ENCODE assay signal across 10 mouse cellular contexts in the genomic region with DNA sequence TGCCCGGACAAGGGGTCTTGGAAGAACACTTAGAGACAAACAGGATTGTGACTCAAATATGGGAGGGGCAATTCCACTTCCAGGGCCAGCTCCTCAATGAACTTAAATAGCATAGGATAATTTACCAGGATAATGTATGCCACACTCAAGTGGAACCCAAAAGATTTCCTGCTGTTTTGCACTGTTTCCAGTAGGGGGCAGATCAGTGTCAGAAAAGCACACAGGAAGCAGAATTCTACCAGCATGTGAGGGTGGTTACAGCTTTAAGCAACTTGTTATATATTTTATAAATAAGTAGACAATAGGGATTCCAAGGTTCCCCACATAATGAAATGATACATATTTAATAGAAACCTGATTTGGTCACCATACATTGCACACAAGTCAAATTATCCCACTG. TPM values are rescaled to one million over a fixed set of nuclear protein-coding genes. Genes with fewer than 3 reads are reported as not detected.
DNase-seq lines count a peak whose midpoint lies in the region; ATAC-seq and TF ChIP-seq lines count a peak whose summit lies in the region.
"Had no signal": no experiment of that assay in that cellular context is flagged by ENCODE, and none has a peak within 500 bp of the region (broad histone marks: within the 10 kb centered on the region; RNA-seq: fewer than 3 reads in every experiment).

No protein-coding gene starts in this region.

- no peaks in the 10 kb centered on the region for H3K36me3 ChIP-seq in midbrain, postnatal 0 days (ENCODE audit: insufficient read depth, low read length)
- H3K36me3 ChIP-seq in midbrain, embryonic 13.5 days: no peaks in the 10 kb centered on the region
- no peaks in the 10 kb centered on the region for H3K36me3 ChIP-seq in forebrain, embryonic 15.5 days

- H3K27ac ChIP-seq in midbrain, postnatal 0 days (ENCODE audit: low read depth, low read length): no peak overlapping the region
- H3K27ac ChIP-seq in midbrain, embryonic 13.5 days: no peak overlapping the region
- H3K27ac ChIP-seq in forebrain, embryonic 15.5 days (replicated peaks): no peak overlapping the region

- ATAC-seq in midbrain, postnatal 0 days (ENCODE audit: low FRiP score): no peak
- no peak for ATAC-seq in midbrain, embryonic 13.5 days
- ATAC-seq in forebrain, embryonic 15.5 days (replicated peaks): no peak
- ATAC-seq: forebrain, embryonic 16.5 days had no signal

- no peak overlapping the region for H3K4me2 ChIP-seq in midbrain, postnatal 0 days (ENCODE audit: low read depth, low read length, poor library complexity, severe bottlenecking)
- no peak overlapping the region for H3K4me2 ChIP-seq in midbrain, embryonic 13.5 days (replicated peaks)
- no peak overlapping the region for H3K4me2 ChIP-seq in forebrain, embryonic 15.5 days (replicated peaks)

- intact Hi-C loops in heart, postnatal 36 days (cut with DNase I): no loop called here

- peak; percentile 49 for TF ChIP-seq CTCF in midbrain, postnatal 0 days (IDR thresholded peaks at IDR 0.05)
- TF ChIP-seq CTCF in brain, embryonic 14.5 days (IDR thresholded peaks at IDR 0.05; ENCODE audit: borderline replicate concordance, extremely low read depth, insufficient read depth, insufficient read length): peak; percentile 37; the same call in 1 of the 2 replicates

- no peaks in the 10 kb centered on the region for H3K27me3 ChIP-seq in midbrain, postnatal 0 days (ENCODE audit: insufficient read depth, low read length)
- H3K27me3 ChIP-seq in midbrain, embryonic 13.5 days: no peaks in the 10 kb centered on the region
- H3K27me3 ChIP-seq in forebrain, embryonic 15.5 days: no peaks in the 10 kb centered on the region

- no peak for TF ChIP-seq POLR2A in brain, embryonic 14.5 days (IDR thresholded peaks at IDR 0.05; ENCODE audit: borderline replicate concordance, extremely low read depth, insufficient read depth, insufficient read length, poor library complexity, severe bottlenecking)

- H3K4me3 ChIP-seq in midbrain, postnatal 0 days (ENCODE audit: low read depth, low read length): no peak overlapping the region
- H3K4me3 ChIP-seq in midbrain, embryonic 13.5 days (replicated peaks): no peak overlapping the region
- no peak overlapping the region for H3K4me3 ChIP-seq in forebrain, embryonic 15.5 days

- H3K4me1 ChIP-seq in midbrain, postnatal 0 days (ENCODE audit: insufficient read depth, low read length): no peaks in the 10 kb centered on the region
- H3K4me1 ChIP-seq in midbrain, embryonic 13.5 days (replicated peaks): no peaks in the 10 kb centered on the region
- H3K4me1 ChIP-seq in forebrain, embryonic 15.5 days: no peaks in the 10 kb centered on the region

- H3K9me3 ChIP-seq in midbrain, postnatal 0 days (ENCODE audit: low read length): no peaks in the 10 kb centered on the region
- H3K9me3 ChIP-seq in midbrain, embryonic 13.5 days: no peaks in the 10 kb centered on the region
- H3K9me3 ChIP-seq in forebrain, embryonic 15.5 days: no peaks in the 10 kb centered on the region

- 68% methylated on average over 1 of the region's 1 CpGs for WGBS in midbrain, postnatal 0 days
- WGBS in midbrain, embryonic 13.5 days: 84% methylated on average over 1 of the region's 1 CpGs
- 82% methylated on average over 1 of the region's 1 CpGs for WGBS in forebrain, embryonic 15.5 days

- no peak overlapping the region for H3K9ac ChIP-seq in midbrain, postnatal 0 days (replicated peaks; ENCODE audit: low read length, poor library complexity, severe bottlenecking)
- no peak overlapping the region for H3K9ac ChIP-seq in midbrain, embryonic 13.5 days (replicated peaks)
- no peak overlapping the region for H3K9ac ChIP-seq in forebrain, embryonic 15.5 days (replicated peaks)

- peak; percentile 6 to 11 for DNase-seq in heart, adult 9 months (ENCODE audit: low spot score in 2 of 2)
- DNase-seq in heart, postnatal 36 days: no peak
- DNase-seq in midbrain, postnatal 0 days (ENCODE audit: low spot score): no peak
- peak; percentile 28 for DNase-seq in brain, embryonic 14.5 days (ENCODE audit: low read depth)
- DNase-seq in retina, embryonic 14.5 days (ENCODE audit: low spot score): peak; percentile 21
- no peak for DNase-seq in cerebellum, adult 11-12 months

RNA-seq across cellular contexts. Expression of a gene that starts 13.9 kb away (rescaled TPM):
- total RNA-seq in heart, postnatal 36 days (2021): not detected
- total RNA-seq in midbrain, postnatal 0 days (2014; rRNA removed): not detected in 2 replicates
- not detected in 2 replicates for polyA plus RNA-seq in midbrain, postnatal 0 days (2015; fragmentation: Nextera tagmentation; extraction: Ambion mirVana)
- polyA plus RNA-seq in midbrain, embryonic 13.5 days (2015; fragmentation: Nextera tagmentation; extraction: Ambion mirVana): not detected in 2 replicates
- 0.16 and 0.24 TPM in 2 replicates for polyA plus RNA-seq in brain, embryonic 14.5 days (2012; rRNA removed)
- not detected in 2 replicates for polyA plus RNA-seq in forebrain, embryonic 15.5 days (2015; fragmentation: Nextera tagmentation; extraction: Ambion mirVana)
- polyA plus RNA-seq: forebrain, embryonic 16.5 days; limb, embryonic 11.5 days had no signal

RNA-seq across cellular contexts. Expression of a gene that starts 40.1 kb away (rescaled TPM):
- 1 to 10 TPM; 2.7 to 5.4 TPM for total RNA-seq in heart, postnatal 36 days (2021)
- total RNA-seq in midbrain, postnatal 0 days (2014; rRNA removed): 25.5 and 31.4 TPM in 2 replicates
- 19.3 and 22.2 TPM in 2 replicates for polyA plus RNA-seq in midbrain, postnatal 0 days (2015; fragmentation: Nextera tagmentation; extraction: Ambion mirVana)
- polyA plus RNA-seq in midbrain, embryonic 13.5 days (2015; fragmentation: Nextera tagmentation; extraction: Ambion mirVana): 5.1 and 5.9 TPM in 2 replicates
- polyA plus RNA-seq in brain, embryonic 14.5 days (2012; rRNA removed): 4.9 and 7.6 TPM in 2 replicates
- 7.1 and 7.5 TPM in 2 replicates for polyA plus RNA-seq in forebrain, embryonic 15.5 days (2015; fragmentation: Nextera tagmentation; extraction: Ambion mirVana)

RNA-seq across cellular contexts. Expression of a gene that starts 51.2 kb away (rescaled TPM):
- not detected for total RNA-seq in heart, postnatal 36 days (2021)
- 0.38 TPM in 1 of 2 replicates, not detected in the other for total RNA-seq in midbrain, postnatal 0 days (2014; rRNA removed)
- 0.05 TPM in 1 of 2 replicates, not detected in the other for polyA plus RNA-seq in midbrain, postnatal 0 days (2015; fragmentation: Nextera tagmentation; extraction: Ambion mirVana)
- not detected in 2 replicates for polyA plus RNA-seq in midbrain, embryonic 13.5 days (2015; fragmentation: Nextera tagmentation; extraction: Ambion mirVana)
- 0.10 and 0.26 TPM in 2 replicates for polyA plus RNA-seq in brain, embryonic 14.5 days (2012; rRNA removed)
- polyA plus RNA-seq in forebrain, embryonic 15.5 days (2015; fragmentation: Nextera tagmentation; extraction: Ambion mirVana): not detected in 2 replicates
- polyA plus RNA-seq: forebrain, embryonic 16.5 days; limb, embryonic 11.5 days had no signal

Comparison
In these comparisons a context has a peak if more than half of its experiments do, and no peak if none do; other contexts are left out.
1. DNase-seq: peak in heart, adult 9 months (2 of 2), brain, embryonic 14.5 days (single experiment) and retina, embryonic 14.5 days (single experiment); none in heart, postnatal 36 days (0 of 2), midbrain, postnatal 0 days (single experiment) and cerebellum, adult 11-12 months (single experiment).